Mouse (Mus musculus) heart, postnatal 36 days (tissue): Measurements from ENCODE around the gene Nmnat3. TPM values are rescaled to one million over a fixed set of nuclear protein-coding genes. Genes with fewer than 3 reads are reported as not detected.

ENCODE experiments used
- DNase-seq, 2 experiments: peaks; one replicate each; pipeline ENCODE4 v3.0.0; 2021 to 2022
- intact Hi-C: fragments of 180-260 bp; cut with DNase I; formaldehyde crosslinking; loops from one replicate; pipeline ENCODE4 v1.15.1; 2025
- total RNA-seq, 2 experiments: library from RNA; stranded (reverse); gene quantifications; 2 replicates each; pipeline ENCODE4 v1.2.3; 2021

The Nmnat3 gene
- total RNA-seq, 2 experiments from 2014 or later, result 13.5 to 15.0 TPM

DNA sequence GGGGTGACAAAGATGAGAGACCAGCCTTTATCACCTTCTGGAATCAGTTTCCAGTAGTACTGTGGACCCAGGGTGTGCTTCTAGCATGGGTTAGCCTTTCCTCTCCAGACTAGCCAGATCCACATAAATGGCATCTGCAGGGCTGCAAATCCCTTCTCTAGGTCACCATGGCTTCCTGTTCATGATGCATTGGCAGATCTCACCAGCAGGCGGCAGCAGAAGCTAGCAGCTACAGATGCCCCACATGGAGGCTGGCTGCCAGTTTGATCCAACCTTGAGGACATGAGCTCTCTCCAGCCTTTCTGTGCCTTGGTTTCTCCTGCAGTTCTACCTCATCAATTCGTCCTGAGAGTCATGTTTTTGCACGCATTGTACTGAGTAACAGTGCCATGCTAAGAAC, 121.9 kb downstream of the Nmnat3 start:
- DNase-seq, result peak; percentile 50 to 72
- intact Hi-C loops, result loop anchor here (2.0 kb wide), 1 partner anchor 130 kb away; no protein-coding TSS in a partner anchor

DNA sequence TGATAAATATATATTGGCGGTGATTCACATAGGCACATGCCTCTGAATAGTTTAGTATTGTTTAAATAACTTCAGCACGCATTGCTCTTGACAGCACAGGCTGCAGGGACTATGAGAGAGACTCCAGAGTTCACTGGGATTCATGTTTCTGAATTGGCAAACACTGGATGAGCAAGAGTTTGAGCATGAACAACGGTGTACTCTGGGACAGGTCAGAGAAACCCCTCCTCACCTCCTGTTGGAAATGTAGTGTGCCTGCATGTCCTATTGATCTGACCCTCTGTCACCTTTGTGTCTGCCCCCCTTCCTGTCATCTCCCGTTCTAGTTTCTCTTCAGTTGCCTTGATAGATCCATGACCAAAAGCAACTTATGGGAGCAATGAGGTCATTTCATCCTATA, 128.2 kb downstream of the Nmnat3 start:
- intact Hi-C loops, result no loop called here
- DNase-seq, result no peak

DNA sequence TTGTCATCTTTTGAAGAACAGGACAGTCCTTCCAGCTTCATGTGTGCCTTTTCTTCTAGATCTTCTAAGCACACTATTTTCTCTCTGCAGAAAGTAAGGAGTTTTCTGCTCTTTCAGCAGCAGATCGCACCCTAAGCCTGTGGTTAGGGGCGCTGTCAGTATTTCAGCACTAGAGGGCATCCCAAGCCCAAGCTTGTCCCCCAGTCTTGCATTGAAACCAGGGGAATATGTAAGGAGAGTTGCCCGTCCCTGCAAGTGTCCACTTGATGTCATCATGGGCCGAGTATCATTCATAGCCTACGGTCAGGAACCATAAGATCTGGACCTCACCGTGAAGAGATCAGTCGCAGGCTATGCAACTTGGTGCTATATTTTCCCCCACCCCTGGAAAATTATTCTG, 130.7 kb downstream of the Nmnat3 start:
- intact Hi-C loops, result loop anchor here (1.0 kb wide), 1 partner anchor 121 kb away; no protein-coding TSS in a partner anchor
- peak; percentile 32 to 43 for DNase-seq

DNA sequence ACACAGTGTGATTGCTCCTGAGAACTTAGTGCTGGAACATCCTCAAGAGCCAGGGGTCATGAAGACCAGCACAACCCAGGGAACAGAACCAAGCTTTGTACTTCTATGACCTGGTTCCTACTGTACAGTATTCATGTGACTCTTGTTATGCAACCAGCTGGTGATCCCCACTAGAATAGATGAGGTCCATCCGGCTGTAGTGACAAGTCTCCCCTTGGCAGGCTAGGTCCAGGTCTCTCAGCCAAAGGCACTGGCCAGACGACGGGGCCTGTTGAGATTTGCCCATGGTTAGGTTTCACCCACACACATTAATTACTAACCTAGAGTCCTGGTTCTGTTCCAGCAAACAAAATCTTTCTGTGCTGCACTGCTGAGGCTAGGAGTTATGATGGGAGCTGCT, 131.1 kb downstream of the Nmnat3 start:
- intact Hi-C loops, result loop anchor here (1.0 kb wide), 1 partner anchor 121 kb away; no protein-coding TSS in a partner anchor
- DNase-seq, result no peak

DNA sequence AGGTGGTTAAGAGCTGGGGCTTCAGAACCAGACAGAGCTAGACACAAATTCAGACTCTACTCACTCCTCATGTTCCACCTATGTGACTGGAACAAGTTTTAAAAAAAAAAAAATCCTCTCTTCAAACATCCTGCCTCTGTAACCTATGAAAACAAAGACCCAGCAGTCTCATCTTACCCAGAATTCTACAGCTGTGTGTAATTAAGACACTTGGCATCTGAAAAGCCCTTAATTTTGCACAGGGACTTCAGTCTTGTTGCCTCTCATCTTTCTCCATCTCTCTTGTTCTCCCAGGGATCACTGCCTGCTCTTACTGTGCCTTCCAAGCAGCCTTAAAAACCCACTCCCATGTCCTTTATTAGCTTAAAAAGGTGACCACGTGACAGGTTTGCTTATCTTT, 133.4 kb downstream of the Nmnat3 start:
- DNase-seq, result no peak
- intact Hi-C loops, result no loop called here

DNA sequence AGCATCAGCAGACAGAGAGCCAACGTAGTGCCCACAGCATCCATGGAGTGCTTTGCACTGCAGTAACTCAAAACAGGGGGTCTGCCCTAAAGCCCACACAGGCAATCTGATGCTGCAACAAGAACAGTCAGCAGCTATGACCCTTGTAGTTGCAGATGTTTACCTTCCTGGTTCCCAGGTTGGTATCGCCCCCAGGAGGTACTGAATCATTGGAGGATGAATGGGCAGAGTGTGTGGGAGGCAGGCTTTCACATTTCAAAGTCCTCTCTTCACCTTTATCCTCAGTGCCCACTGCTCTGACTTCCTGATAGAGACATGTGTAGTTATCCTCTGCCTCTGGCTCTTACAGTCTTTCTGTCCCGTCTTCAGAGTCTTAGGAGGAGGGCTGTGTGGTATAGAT, 134.7 kb downstream of the Nmnat3 start:
- no peak for DNase-seq
- intact Hi-C loops, result no loop called here

DNA sequence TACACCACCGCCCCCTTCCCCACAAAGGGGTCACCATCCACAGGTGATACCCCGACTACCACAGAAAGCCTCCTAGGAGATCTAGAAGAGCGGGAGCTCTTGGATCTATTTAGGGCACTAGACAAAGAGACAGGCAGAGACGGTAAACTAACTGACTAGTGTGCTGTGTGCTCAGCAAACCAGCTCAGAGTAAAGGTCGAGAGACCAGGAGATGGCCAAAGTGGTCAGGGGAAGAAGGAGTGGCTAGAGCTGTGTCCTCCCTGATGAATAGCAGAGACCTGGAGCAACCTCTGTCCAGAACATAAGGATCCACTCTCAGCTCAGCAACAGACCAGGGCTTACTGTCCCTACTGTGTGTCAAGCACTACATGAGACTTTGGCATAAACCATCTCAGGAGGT, 135.4 kb downstream of the Nmnat3 start, which contains the start of gene Rbp1:
Gene Rbp1, plus strand, starts transcription at position 306 of the 400 bp plus-strand sequence.
- no peak for DNase-seq
- intact Hi-C loops, result no loop called here

DNA sequence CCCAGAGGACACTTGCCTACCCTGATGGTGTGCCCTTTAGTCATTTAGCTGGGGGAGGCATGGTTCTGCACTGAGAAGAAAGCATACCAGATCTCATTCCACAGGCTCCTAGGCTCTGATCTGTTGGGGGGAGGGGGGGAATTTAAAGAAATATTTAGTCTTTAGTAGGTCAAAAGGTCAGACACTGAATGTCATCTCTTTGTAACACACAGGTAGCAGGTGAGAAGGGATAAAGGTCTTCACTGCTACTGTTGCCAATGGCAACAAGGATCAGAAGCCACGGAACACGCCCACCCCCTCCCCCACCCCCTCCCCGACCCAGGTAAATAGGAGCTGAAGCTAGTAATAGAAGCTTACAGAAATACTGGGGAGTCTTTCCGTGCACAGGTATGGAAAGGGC, 136.5 kb downstream of the Nmnat3 start:
- intact Hi-C loops, result no loop called here
- no peak for DNase-seq

DNA sequence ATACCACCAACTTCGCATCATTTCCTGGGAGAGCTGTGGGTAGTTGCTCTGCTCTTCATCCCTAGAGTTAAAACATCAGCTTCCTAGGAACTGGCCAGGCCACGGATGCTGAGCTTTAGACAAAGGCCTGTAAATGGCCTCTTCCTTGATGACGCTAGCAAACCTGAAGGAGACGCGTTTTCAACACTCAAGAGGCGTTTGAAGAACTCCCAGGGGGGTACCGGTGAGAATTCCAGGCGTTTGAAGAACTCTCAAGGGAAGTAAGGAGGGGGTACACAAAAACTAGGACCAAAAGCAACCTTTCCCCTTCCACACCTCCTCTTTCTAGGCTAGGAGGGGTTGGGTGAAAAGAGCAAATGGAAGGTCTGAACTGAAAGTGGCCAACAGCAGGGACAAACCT, 137.1 kb downstream of the Nmnat3 start:
- intact Hi-C loops, result no loop called here

DNA sequence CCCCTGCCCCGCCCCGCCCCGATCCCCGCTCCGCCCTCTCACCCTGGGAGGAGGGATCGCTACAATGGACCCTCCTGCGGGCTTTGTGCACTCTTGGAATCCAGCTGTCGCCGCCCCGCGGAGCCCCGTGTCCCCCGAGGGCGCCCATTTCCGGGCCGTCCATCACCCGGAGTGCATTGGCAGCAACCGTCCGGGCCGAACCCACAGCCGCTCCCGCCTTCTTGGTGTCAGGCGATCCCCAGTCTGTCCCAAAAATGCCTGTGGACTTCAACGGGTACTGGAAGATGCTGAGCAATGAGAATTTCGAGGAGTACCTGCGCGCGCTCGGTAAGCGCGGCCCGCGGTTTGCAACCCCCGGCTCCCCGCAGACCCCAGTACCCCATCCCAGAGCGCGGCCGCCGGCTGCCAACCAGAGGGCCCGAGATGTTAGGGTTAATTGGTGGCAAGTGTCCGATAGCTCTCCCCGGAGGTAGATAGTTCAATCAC, 137.5 kb downstream of the Nmnat3 start:
- DNase-seq, result peak; percentile 57 to 59
- intact Hi-C loops, result no loop called here

More for the DNA sequence above, 137.1 kb downstream of the Nmnat3 start:
- no peak for DNase-seq

DNA sequence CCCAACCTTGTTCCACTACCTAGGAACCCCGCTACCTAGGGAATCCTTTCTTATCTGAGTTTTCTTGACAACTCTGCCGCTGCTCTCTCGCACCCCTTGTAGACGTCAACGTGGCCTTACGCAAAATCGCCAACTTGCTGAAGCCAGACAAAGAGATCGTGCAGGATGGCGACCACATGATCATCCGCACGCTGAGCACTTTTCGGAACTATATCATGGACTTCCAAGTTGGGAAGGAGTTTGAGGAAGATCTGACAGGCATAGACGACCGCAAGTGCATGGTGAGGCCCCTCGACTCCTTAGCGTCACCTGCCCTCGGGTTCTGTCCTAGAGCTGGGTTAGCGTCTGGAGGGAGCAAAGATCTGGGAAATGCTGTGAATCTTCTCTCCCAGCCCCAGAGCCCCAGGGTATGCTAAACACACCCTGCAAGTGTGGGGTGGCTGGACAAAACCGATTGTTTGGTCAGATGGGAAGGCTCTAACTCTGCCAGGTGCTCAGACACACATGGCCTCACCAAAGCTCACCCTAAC, 138.2 kb downstream of the Nmnat3 start:
- intact Hi-C loops, result no loop called here
- no peak for DNase-seq

DNA sequence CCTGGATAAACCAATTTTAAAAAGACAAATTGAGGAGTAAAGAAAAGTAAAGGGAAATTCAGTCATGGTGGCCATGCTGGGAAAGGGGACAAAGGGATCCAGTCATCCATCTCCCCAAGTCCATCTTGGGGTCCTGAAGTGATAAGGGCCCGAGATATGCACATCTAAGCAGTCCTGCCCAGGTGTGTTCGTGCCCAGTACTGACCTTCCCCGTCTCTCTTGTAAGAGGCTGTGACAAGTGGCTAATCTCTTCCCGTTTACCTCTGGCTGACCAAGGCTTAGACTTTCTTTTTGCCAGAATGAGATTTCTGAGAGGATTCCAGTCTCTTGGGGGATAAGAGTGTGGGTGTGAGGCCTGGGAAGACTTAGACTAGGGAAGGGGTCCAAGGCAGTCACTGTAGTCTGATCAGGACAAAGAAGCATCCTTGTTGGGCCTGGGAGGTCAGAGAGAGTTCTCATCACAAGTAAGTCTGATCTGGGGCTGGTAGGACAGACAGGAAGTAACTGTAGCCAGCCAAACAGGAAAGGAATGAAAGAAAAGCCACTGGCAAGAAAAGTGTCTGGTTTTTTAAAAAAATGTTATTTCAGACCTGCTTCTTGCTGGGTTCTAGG, 140.8 kb downstream of the Nmnat3 start:
- intact Hi-C loops, result no loop called here
- no peak for DNase-seq

DNA sequence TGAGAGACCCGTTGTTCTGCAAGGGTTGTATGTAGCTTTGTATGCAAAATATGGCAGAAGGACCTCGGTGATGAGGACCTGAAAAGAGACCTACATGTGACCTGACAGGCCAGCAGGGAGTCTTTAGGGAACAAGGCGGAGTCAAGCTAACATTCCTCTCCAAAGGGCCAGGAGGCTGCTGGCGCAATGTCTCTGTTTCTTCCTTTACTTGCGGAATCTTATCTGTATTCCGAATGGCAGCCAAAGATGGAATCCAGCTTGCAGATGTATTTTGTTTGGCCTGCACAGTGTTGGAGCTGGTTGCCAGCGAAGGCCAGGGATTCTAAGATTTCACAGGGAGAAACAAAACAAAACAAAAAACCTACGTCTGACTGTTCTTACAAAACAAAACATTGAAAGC, 141.5 kb downstream of the Nmnat3 start:
- intact Hi-C loops, result no loop called here
- peak; percentile 55 to 63 for DNase-seq

DNA sequence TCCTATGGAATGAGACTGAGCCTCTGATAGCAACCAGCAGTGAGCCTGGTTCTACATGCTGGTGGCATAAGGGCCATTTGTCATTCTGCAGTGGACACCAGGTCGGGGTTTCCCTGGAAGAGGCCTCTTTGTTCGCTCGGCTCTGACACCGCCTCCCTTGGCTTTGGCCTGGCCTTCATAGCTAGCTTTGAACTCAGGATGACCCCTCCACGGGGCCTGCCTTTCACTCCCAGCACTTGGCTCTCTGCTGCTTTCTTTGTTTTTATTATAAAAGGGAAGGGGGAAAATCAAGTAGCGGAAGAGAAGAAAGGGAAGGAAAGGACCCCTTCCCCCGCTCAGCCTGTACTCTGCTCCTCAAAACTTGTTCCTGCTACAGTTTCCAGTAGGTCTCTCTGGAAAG, 142.6 kb downstream of the Nmnat3 start:
- no peak for DNase-seq
- intact Hi-C loops, result no loop called here

DNA sequence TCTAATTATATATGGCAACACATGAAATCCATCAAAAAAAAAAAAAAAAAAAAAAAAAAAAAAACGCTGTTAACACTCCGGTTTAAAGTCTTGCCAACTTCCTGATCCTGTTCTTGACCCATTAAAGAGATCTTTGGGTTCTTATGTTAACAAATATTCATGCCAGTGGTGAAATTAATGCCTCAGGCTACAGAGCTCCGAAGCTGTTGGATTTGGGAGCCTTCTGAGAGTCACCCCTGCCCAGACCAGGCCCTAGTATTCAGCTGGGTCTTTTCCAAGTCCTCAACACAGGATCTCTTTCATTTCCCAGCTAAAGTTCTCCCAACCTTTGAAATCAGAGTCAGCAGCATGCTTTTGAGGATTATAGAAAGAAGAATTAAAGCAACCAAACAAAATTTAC, 143.3 kb downstream of the Nmnat3 start:
- DNase-seq, result no peak
- intact Hi-C loops, result no loop called here

DNA sequence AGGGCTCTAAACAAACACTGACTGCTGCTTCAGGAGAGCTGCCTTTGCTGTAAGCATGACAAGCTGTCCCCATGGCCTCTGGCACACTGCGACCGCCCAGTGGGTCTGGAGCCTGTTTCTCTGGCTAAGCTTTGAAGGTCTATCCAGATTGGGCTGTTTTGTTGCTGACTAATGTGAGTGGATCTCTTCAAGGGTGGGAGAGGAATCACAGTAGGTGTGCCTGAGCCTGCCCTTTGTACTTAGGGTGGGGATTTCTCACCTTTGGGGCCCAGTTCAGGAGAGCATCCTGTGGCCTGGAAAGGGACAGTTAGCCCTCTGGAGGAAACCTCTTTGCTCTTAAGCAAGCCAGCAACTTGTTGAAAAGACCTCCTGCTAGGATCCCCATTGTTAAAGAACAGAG, 145.8 kb downstream of the Nmnat3 start:
- intact Hi-C loops, result no loop called here
- no peak for DNase-seq

DNA sequence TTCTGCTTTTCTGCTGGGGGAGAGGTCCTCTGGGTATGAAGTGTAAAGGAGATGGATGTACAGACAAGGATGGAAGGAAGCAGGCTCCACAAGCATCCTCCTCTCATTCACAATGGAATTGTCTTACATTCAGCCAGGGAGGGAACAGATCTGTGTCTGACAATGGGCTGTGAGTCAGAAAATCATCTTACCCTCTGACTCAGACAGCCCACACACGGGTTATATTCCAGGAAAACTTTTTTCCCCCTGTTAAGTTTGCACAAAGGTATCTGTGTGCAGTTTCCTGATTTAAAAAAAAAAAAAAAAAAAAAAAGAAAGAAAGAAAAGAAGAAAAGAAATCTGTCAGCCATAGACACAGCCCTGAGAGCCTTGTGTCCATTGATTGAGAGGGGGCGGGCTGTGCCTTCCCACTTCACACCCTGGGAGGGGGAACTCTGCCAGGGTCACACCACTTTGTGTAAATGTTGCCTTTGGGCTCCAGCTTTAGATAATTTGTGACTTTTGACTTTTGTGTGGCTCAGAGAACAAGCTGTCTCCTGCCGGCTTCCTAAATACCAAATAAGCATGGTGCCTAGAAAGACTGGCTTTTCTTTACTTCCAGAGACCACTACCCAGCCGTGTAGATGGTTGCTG, 146.8 kb downstream of the Nmnat3 start:
- no peak for DNase-seq
- intact Hi-C loops, result no loop called here

DNA sequence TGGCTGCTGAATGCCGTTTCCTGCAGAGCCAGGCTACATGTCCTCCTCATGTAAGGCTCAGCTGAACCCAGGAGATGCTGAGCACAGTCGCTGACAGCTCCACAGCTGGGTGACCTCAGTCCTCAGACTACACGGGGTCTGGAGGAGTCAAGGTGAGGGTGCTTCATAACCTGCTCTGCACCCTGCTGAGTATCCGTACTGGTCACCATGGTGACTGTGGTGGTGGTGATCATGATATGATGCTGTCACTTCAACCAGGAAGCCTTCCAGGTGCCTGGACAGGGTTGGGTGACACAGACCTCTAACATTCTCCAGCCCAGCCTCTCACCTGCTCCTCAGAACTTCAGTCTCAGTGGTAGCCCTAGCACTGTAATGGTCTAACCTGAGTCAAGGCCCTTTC, 150.6 kb downstream of the Nmnat3 start:
- no peak for DNase-seq
- intact Hi-C loops, result no loop called here

DNA sequence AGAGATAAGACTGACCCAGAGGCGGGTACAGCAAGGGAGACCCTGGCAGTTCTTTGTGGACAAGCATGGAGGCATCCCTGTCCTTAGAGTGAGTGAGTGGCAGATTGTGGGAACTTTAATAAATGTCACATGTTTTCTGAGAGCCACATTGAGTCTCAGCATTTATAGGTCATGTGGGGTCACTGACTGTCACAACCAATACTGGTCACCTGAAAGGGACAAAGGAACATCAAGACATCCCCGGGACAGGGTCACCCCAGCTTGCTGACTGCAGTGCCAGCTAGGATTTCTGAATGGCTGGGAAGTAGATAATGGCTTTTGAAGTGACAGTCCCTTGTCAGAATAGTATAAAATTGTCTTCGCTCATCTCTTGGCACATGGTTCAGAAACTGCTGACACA, 151.9 kb downstream of the Nmnat3 start:
- intact Hi-C loops, result no loop called here
- no peak for DNase-seq

DNA sequence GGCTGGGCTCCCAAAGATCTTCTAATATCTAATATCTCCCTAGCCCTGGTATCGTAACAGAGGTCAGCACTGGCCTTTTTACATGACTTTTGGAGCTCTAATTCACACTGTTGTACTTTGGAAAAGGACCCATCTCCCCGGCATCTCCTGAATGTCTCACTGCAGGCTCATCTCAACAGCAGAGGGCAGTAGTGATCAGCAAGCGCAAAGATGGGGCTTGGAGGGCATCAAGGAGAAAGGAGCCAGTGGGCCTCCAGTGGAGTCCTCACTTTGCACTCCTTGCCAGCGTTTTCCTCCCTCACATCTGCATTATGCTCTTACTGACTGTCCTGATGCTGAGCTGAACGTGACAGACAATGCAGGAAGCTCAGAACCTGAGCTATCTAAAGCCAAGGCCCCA, 155.4 kb downstream of the Nmnat3 start:
- DNase-seq, result no peak
- intact Hi-C loops, result loop anchor here (1.0 kb wide), 1 partner anchor 96 kb away; no protein-coding TSS in a partner anchor

DNA sequence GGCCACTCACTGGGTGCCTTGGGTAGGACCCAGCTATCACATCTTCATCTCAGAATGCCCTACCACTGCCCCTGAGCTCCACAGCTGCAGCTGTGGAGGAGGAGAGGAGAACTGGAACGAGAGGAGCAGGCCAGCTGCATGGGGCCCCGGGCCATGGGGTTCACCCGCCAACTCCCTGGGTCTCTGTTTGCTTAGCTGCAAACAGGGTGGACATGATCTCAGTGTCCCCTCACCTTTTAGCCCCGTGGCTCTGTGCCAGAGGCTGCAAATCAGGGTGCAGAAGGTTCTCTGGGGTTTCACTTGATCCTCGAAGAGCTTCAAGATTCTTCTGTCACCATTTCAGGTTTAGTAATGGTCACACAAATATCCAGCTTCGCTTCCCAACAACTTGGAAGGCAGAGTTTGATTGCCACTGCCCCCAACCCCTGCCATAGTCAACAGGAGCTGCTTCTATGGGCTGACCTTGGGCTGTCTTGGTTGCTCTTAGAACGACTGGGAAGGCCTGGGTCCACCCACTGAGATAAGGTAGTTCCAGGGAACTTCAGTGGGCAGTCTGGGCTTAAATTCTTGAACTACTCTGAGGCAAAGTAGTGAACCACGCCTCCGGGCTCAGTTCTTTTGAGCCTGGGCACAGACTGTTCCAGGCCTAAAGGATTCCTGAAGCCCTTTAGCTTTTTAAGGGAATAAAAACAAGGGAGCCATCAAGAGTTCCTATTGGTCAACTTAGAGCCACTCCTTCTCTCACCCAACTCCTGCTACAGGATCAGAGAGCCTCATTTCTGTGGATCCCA, 158.3 kb downstream of the Nmnat3 start:
- DNase-seq, result no peak
- intact Hi-C loops, result no loop called here
